Mouse (Mus musculus) regulatory T cell (primary cell): Measurements from ENCODE around the gene Fam187b.
"Not testable (repeated sequence)": the region's sequence is repeated elsewhere in the genome, so short reads cannot be mapped to it uniquely, and the experiment has no call there.

Source experiments
- in situ Hi-C: fragments of 300-600 bp; cut with MboI, MseI; formaldehyde crosslinking; loops from one replicate; pipeline ENCODE4 v1.15.1; 2025; ENCODE audit warnings: high pct_unique_total_duplicates

Gene Fam187b

GRCm38 (mm10) chr7:30973501-30974289 is at the start of gene Fam187b:
Gene Fam187b (plus strand): TSS chr7:30973790.
- in situ Hi-C loops, result no loop called here

GRCm38 (mm10) chr7:30924071-30924470 is 49.5 kb upstream of the Fam187b start:
- in situ Hi-C loops, result no loop called here

GRCm38 (mm10) chr7:30924581-30924980 is 49.0 kb upstream of the Fam187b start, which contains the start of gene Hamp2:
Gene Hamp2 (minus strand): TSS chr7:30924681.
- in situ Hi-C loops, result not testable (repeated sequence)

GRCm38 (mm10) chr7:30935422-30936099 is 38.0 kb upstream of the Fam187b start:
- in situ Hi-C loops, result not testable (repeated sequence)

- in situ Hi-C loops, result not testable (repeated sequence)
Measured at GRCm38 (mm10) chr7:30940070-30940469, 33.5 kb upstream of the Fam187b start.

- in situ Hi-C loops, result not testable (repeated sequence)
Measured at GRCm38 (mm10) chr7:30942365-30942764, 31.2 kb upstream of the Fam187b start.

GRCm38 (mm10) chr7:30943909-30944635 is 29.5 kb upstream of the Fam187b start, which contains the start of gene Hamp:
Gene Hamp (minus strand): TSS chr7:30944032.
- in situ Hi-C loops, result no loop called here

- in situ Hi-C loops, result not testable (repeated sequence)
Measured at GRCm38 (mm10) chr7:30944706-30945105, 28.9 kb upstream of the Fam187b start.

- in situ Hi-C loops, result not testable (repeated sequence)
Measured at GRCm38 (mm10) chr7:30945466-30945865, 28.1 kb upstream of the Fam187b start.

GRCm38 (mm10) chr7:30945876-30946275 is 27.7 kb upstream of the Fam187b start:
- in situ Hi-C loops, result no loop called here

GRCm38 (mm10) chr7:30949902-30950301 is 23.7 kb upstream of the Fam187b start:
- in situ Hi-C loops, result loop anchor here (10.0 kb wide), 1 partner anchor 855 kb away; the partner anchor contains the start of genes Gm26920, Zfp260 and Zfp566

GRCm38 (mm10) chr7:30952441-30953265 is 20.9 kb upstream of the Fam187b start:
- in situ Hi-C loops, result loop anchor here (10.0 kb wide), 1 partner anchor 858 kb away; the partner anchor contains the start of genes Gm26920, Zfp260 and Zfp566

GRCm38 (mm10) chr7:30953459-30953858 is 20.1 kb upstream of the Fam187b start:
- in situ Hi-C loops, result loop anchor here (10.0 kb wide), 1 partner anchor 859 kb away; the partner anchor contains the start of genes Gm26920, Zfp260 and Zfp566

- in situ Hi-C loops, result loop anchor here (10.0 kb wide), 1 partner anchor 859 kb away; the partner anchor contains the start of genes Gm26920, Zfp260 and Zfp566
Measured at GRCm38 (mm10) chr7:30954036-30954435, 19.6 kb upstream of the Fam187b start.

- in situ Hi-C loops, result loop anchor here (10.0 kb wide), 1 partner anchor 860 kb away; the partner anchor contains the start of genes Gm26920, Zfp260 and Zfp566
Measured at GRCm38 (mm10) chr7:30954971-30955520, 18.5 kb upstream of the Fam187b start.

GRCm38 (mm10) chr7:30955584-30956356 is 17.8 kb upstream of the Fam187b start:
- in situ Hi-C loops, result loop anchor here (10.0 kb wide), 1 partner anchor 861 kb away; the partner anchor contains the start of genes Gm26920, Zfp260 and Zfp566

GRCm38 (mm10) chr7:30956357-30956751 is 17.2 kb upstream of the Fam187b start:
- in situ Hi-C loops, result loop anchor here (10.0 kb wide), 1 partner anchor 862 kb away; the partner anchor contains the start of genes Gm26920, Zfp260 and Zfp566

GRCm38 (mm10) chr7:30956756-30957366 is 16.7 kb upstream of the Fam187b start, which contains the start of gene Usf2:
Gene Usf2 (minus strand): TSS chr7:30956803.
- in situ Hi-C loops, result loop anchor here (10.0 kb wide), 1 partner anchor 862 kb away; the partner anchor contains the start of genes Gm26920, Zfp260 and Zfp566
